Mouse (Mus musculus): ENCODE measurements around the gene Rufy2. TPM values are rescaled to one million over a fixed set of nuclear protein-coding genes. Genes with fewer than 3 reads are reported as not detected.
A peak's percentile ranks its signal among the peaks of the same experiment; 100 is the strongest.

Rufy2 gene
- polyA plus RNA-seq, 1 experiment from 2014 or later = 61.2 TPM

DNA sequence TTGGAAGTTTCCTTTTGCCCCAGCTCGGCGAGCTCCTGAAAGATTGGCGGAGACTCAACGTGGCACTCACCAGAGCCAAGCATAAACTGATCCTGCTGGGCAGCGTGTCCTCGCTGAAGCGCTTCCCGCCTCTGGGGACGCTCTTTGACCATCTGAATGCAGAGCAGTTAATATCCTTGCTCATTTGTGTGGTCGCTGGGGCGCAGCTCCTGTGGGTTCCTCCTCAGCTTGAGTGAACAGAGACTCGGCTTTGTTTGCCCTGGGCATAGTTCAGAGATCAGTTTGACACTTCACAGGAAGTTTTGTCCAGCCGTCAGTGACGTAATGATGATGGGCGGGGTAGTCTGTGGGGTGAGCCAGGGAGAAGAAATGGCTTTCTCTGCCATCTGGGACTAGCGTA is 8.2 kb upstream of the Rufy2 start:
- H3K4me3 ChIP-seq (ENCODE audit: low read depth, low read length) = no peak overlapping the region
- H3K9ac ChIP-seq (ENCODE audit: low read depth, low read length) = no peak overlapping the region
- no peak overlapping the region for H3K4me2 ChIP-seq (ENCODE audit: low read length)
- 65% methylated on average over 16 of the region's 16 CpGs for WGBS
- no peak for ATAC-seq
- H3K27ac ChIP-seq (ENCODE audit: low read length) = no peak overlapping the region
- no peaks in the 10 kb centered on the region for H3K27me3 ChIP-seq (ENCODE audit: control insufficient read depth, insufficient read depth, low read depth, low read length)
- no peaks in the 10 kb centered on the region for H3K9me3 ChIP-seq (replicated peaks; ENCODE audit: control insufficient read depth, low read length, poor library complexity, severe bottlenecking)
- no peaks in the 10 kb centered on the region for H3K4me1 ChIP-seq (ENCODE audit: control insufficient read depth, insufficient read depth, low read length)
- peaks cover 3% of the 10 kb centered on the region; the same call in 1 of the 2 replicates for H3K36me3 ChIP-seq (ENCODE audit: control insufficient read depth, insufficient read depth, low read length)

DNA sequence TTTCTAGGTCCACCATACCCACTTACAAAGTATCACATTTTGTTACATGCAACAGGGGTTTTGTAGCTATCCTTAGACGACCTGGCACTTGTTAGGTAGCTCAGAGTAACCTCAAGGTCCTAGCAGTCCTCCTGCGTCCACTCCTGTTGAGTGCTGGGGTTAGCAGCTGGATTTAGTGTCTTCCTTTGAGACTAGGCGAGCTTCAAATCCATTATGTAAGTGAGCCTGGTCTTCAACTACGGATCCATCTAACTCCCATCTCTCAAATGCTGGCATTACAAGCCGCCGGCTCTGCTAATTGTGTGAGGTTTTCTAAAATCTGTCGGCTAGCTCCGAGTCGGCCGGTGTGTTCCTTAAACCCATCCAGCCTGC is 370 bp upstream of the Rufy2 start:
- Histone ChIP-seq H3K4me3 (ENCODE audit: low read depth, low read length) (peak overlapping the region; percentile 96), H3K9ac (ENCODE audit: low read depth, low read length) (peak overlapping the region; percentile 97), H3K9me3 (replicated peaks; ENCODE audit: control insufficient read depth, low read length, poor library complexity, severe bottlenecking) (no peaks in the 10 kb centered on the region), H3K27ac (ENCODE audit: low read length) (peak overlapping the region; percentile 93), H3K36me3 (ENCODE audit: control insufficient read depth, insufficient read depth, low read length) (peaks cover 7% of the 10 kb centered on the region), H3K4me1 (ENCODE audit: control insufficient read depth, insufficient read depth, low read length) (peaks cover 10% of the 10 kb centered on the region), H3K27me3 (ENCODE audit: control insufficient read depth, insufficient read depth, low read depth, low read length) (no peaks in the 10 kb centered on the region), H3K4me2 (ENCODE audit: low read length) (peak overlapping the region; percentile 58)
- no peak; the same call in 1 of the 2 replicates for ATAC-seq
- WGBS = 6% methylated on average over 10 of the region's 10 CpGs

DNA sequence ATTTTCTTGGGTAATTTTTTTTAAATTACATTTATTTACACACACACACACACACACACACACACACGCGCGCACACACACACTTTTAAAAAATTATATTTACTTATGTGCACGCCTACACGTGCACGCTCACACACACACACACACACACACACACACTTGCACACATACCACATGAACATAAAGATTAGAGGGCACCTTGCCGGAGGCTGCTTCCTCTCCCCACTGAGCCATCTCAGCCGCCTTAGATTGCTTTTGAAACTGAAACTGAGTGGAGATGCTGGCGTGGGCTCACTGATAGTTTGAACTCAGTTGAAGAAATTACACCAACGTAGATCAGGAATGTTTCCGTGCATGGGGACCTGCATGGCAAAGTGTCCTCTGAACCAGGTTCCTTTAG is 4.0 kb downstream of the Rufy2 start:
- no peak for ATAC-seq
- H3K27ac ChIP-seq (ENCODE audit: low read length) = no peak overlapping the region
- H3K36me3 ChIP-seq (ENCODE audit: control insufficient read depth, insufficient read depth, low read length) = peaks cover 22% of the 10 kb centered on the region
- peaks cover 12% of the 10 kb centered on the region for H3K4me1 ChIP-seq (ENCODE audit: control insufficient read depth, insufficient read depth, low read length)
- H3K27me3 ChIP-seq (ENCODE audit: control insufficient read depth, insufficient read depth, low read depth, low read length) = no peaks in the 10 kb centered on the region
- H3K4me3 ChIP-seq (ENCODE audit: low read depth, low read length) = no peak overlapping the region
- H3K9ac ChIP-seq (ENCODE audit: low read depth, low read length) = no peak overlapping the region
- 96% methylated on average over 11 of the region's 11 CpGs for WGBS
- no peaks in the 10 kb centered on the region for H3K9me3 ChIP-seq (replicated peaks; ENCODE audit: control insufficient read depth, low read length, poor library complexity, severe bottlenecking)
- no peak overlapping the region for H3K4me2 ChIP-seq (ENCODE audit: low read length)

DNA sequence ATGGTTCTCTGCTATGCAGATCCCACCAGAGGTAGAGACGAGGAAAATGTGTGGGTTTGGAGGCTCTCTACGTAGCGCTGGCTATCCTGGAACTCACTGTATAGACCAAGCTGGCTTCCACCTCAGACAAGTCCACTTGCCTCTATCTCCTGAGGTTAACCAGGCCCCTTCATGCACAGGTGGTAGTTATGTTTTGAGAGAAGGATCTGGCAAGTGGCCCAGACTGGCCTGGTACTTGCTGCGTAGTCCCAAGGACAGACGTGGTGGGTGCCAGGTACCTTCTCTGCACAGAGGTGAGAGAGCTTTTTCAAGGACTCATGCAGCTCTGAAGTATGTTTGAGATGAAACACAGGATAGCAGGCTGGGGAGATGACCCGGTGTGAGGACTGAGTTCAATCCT is 4.5 kb downstream of the Rufy2 start:
- H3K36me3 ChIP-seq (ENCODE audit: control insufficient read depth, insufficient read depth, low read length) = peaks cover 22% of the 10 kb centered on the region
- ATAC-seq = no peak

DNA sequence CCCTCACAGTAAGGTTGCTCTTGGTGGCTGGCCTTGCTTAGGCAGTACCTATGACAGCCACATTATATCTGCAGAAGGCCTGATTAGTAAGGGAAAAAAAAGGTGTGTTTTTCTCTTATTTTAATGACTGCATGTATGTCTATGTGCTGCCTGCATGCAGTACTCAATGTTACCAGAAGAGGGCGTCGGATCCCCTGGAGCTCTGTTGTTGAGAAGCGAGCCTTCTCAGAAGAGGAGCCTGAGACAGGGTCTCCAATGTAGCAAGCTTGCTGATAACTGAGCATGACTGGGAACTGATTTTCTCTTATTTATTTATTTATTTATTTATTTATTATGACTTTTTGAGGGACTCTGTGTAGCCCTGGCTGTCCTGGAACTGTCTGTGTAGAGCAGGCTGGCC is 7.3 kb downstream of the Rufy2 start:
- H3K9ac ChIP-seq (ENCODE audit: low read depth, low read length) = no peak overlapping the region
- no peaks in the 10 kb centered on the region for H3K27me3 ChIP-seq (ENCODE audit: control insufficient read depth, insufficient read depth, low read depth, low read length)
- no peaks in the 10 kb centered on the region for H3K9me3 ChIP-seq (replicated peaks; ENCODE audit: control insufficient read depth, low read length, poor library complexity, severe bottlenecking)
- no peak for ATAC-seq
- H3K4me2 ChIP-seq (ENCODE audit: low read length) = no peak overlapping the region
- 26% methylated on average over 3 of the region's 3 CpGs for WGBS
- H3K4me1 ChIP-seq (ENCODE audit: control insufficient read depth, insufficient read depth, low read length) = 0 out of 2 replicates have a peak, but pooled peaks cover 2% of the 10 kb centered on the region
- peaks cover 32% of the 10 kb centered on the region for H3K36me3 ChIP-seq (ENCODE audit: control insufficient read depth, insufficient read depth, low read length)
- no peak overlapping the region for H3K4me3 ChIP-seq (ENCODE audit: low read depth, low read length)
- no peak overlapping the region for H3K27ac ChIP-seq (ENCODE audit: low read length)

More for the DNA sequence above, 4.5 kb downstream of the Rufy2 start:
- H3K9me3 ChIP-seq (replicated peaks; ENCODE audit: control insufficient read depth, low read length, poor library complexity, severe bottlenecking) = no peaks in the 10 kb centered on the region
- H3K27ac ChIP-seq (ENCODE audit: low read length) = no peak overlapping the region
- H3K4me1 ChIP-seq (ENCODE audit: control insufficient read depth, insufficient read depth, low read length) = peaks cover 12% of the 10 kb centered on the region
- H3K27me3 ChIP-seq (ENCODE audit: control insufficient read depth, insufficient read depth, low read depth, low read length) = no peaks in the 10 kb centered on the region
- H3K4me2 ChIP-seq (ENCODE audit: low read length) = no peak overlapping the region
- 94% methylated on average over 6 of the region's 6 CpGs for WGBS
- no peak overlapping the region for H3K4me3 ChIP-seq (ENCODE audit: low read depth, low read length)
- H3K9ac ChIP-seq (ENCODE audit: low read depth, low read length) = no peak overlapping the region

DNA sequence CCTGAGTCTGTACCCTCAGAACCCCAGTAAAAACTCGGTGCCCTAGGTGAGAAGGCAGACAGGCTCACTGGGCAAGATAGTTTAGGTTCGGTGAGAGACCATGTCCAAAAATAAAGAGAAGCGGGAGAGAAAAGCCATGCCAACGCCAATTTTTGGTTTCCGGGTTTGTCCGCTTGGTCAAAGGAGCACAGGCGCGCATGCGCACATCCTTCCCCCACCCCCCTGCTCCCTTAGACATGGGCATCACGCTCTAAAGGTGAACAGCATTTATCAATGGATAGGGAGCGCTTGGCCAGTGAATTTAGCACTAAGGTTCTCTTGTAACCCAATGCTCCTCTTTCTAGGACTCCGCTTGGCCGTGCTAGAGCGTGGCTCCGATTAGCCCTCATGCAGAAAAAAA is 10.6 kb downstream of the Rufy2 start:
- no peaks in the 10 kb centered on the region for H3K9me3 ChIP-seq (replicated peaks; ENCODE audit: control insufficient read depth, low read length, poor library complexity, severe bottlenecking)
- WGBS = 95% methylated on average over 15 of the region's 15 CpGs
- no peak overlapping the region for H3K27ac ChIP-seq (ENCODE audit: low read length)
- no peak overlapping the region for H3K9ac ChIP-seq (ENCODE audit: low read depth, low read length)
- H3K36me3 ChIP-seq (ENCODE audit: control insufficient read depth, insufficient read depth, low read length) = peaks cover 38% of the 10 kb centered on the region
- no peaks in the 10 kb centered on the region for H3K27me3 ChIP-seq (ENCODE audit: control insufficient read depth, insufficient read depth, low read depth, low read length)
- 0 out of 2 replicates have a peak, but pooled peaks cover 2% of the 10 kb centered on the region for H3K4me1 ChIP-seq (ENCODE audit: control insufficient read depth, insufficient read depth, low read length)
- no peak overlapping the region for H3K4me2 ChIP-seq (ENCODE audit: low read length)
- ATAC-seq = no peak
- H3K4me3 ChIP-seq (ENCODE audit: low read depth, low read length) = no peak overlapping the region

DNA sequence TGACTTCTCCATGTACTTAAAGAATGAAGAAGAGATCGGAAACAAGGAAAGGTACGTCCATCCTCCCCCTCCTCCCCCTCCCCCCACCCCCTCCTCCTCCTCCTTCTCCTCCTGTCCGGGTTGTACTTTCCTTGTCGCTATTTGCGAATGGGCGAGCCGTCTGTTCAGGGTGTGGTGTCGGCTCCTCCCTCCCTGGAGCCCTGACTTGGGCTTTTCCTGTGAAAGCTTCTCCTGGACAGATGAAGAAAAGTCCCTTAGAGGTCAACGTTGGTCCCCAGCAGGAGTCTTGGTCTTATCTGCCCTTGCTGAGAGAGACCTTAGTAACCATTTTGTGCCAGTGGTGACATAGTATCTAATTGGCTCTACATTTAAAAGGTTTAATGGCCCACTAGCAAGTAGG is 14.0 kb downstream of the Rufy2 start:
- no peaks in the 10 kb centered on the region for H3K4me1 ChIP-seq (ENCODE audit: control insufficient read depth, insufficient read depth, low read length)
- no peak overlapping the region for H3K9ac ChIP-seq (ENCODE audit: low read depth, low read length)
- H3K9me3 ChIP-seq (replicated peaks; ENCODE audit: control insufficient read depth, low read length, poor library complexity, severe bottlenecking) = no peaks in the 10 kb centered on the region
- no peak overlapping the region for H3K4me2 ChIP-seq (ENCODE audit: low read length)
- no peaks in the 10 kb centered on the region for H3K27me3 ChIP-seq (ENCODE audit: control insufficient read depth, insufficient read depth, low read depth, low read length)
- H3K27ac ChIP-seq (ENCODE audit: low read length) = no peak overlapping the region
- no peak for ATAC-seq
- H3K4me3 ChIP-seq (ENCODE audit: low read depth, low read length) = no peak overlapping the region
- peaks cover 47% of the 10 kb centered on the region for H3K36me3 ChIP-seq (ENCODE audit: control insufficient read depth, insufficient read depth, low read length)
- WGBS = 87% methylated on average over 4 of the region's 9 CpGs

DNA sequence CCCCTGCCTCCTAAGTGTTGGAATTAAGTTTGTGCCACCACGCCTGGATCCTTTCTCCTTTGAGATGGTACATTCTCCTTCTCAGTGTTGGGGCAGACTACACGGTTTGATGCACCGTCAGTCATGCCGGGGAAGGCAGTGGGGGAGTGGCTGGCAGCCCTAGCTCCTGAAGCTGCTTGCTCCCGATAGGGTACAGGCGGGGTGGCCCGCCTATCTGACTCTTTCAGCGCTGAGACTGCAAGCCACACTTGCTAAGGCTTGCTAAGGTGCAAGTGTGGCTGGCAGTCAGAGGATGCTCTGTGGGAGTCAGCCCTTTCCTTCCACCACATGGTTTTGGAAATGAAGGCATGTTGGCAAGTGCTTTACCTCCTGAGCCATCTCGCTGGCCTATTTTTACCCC is 20.6 kb downstream of the Rufy2 start:
- Histone ChIP-seq H3K36me3 (ENCODE audit: control insufficient read depth, insufficient read depth, low read length) (peaks cover 45% of the 10 kb centered on the region), H3K4me3 (ENCODE audit: low read depth, low read length) (no peak overlapping the region), H3K27me3 (ENCODE audit: control insufficient read depth, insufficient read depth, low read depth, low read length) (no peaks in the 10 kb centered on the region), H3K4me1 (ENCODE audit: control insufficient read depth, insufficient read depth, low read length) (no peaks in the 10 kb centered on the region), H3K4me2 (ENCODE audit: low read length) (no peak overlapping the region), H3K27ac (ENCODE audit: low read length) (no peak overlapping the region), H3K9me3 (replicated peaks; ENCODE audit: control insufficient read depth, low read length, poor library complexity, severe bottlenecking) (no peaks in the 10 kb centered on the region), H3K9ac (ENCODE audit: low read depth, low read length) (no peak overlapping the region)
- WGBS = 61% methylated on average over 9 of the region's 9 CpGs
- no peak for ATAC-seq

DNA sequence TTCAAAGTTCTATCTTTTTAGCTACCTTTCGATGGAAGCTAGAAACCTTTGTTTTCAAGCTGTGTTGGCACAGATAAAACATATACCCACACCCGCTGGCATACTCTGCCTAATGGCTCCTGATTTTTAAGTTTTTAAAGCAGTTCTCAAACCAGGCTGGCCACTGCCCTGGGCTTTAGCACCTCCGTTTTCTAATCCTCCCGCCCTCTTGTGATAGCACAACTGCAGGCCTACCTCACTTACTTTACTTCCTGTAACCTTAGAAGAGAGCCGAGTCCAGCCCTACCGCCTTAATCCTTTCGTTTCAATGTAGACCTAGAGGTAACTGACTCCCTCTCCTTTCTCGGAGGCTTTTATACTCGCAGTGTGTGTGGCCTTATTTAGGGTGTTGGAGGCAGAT is 23.2 kb downstream of the Rufy2 start:
- H3K9me3 ChIP-seq (replicated peaks; ENCODE audit: control insufficient read depth, low read length, poor library complexity, severe bottlenecking) = no peaks in the 10 kb centered on the region
- no peak overlapping the region for H3K9ac ChIP-seq (ENCODE audit: low read depth, low read length)
- H3K4me3 ChIP-seq (ENCODE audit: low read depth, low read length) = no peak overlapping the region
- H3K4me1 ChIP-seq (ENCODE audit: control insufficient read depth, insufficient read depth, low read length) = no peaks in the 10 kb centered on the region
- H3K4me2 ChIP-seq (ENCODE audit: low read length) = no peak overlapping the region
- H3K27ac ChIP-seq (ENCODE audit: low read length) = no peak overlapping the region
- no peak for ATAC-seq
- peaks cover 35% of the 10 kb centered on the region for H3K36me3 ChIP-seq (ENCODE audit: control insufficient read depth, insufficient read depth, low read length)
- 80% methylated on average over 9 of the region's 9 CpGs for WGBS
- no peaks in the 10 kb centered on the region for H3K27me3 ChIP-seq (ENCODE audit: control insufficient read depth, insufficient read depth, low read depth, low read length)

DNA sequence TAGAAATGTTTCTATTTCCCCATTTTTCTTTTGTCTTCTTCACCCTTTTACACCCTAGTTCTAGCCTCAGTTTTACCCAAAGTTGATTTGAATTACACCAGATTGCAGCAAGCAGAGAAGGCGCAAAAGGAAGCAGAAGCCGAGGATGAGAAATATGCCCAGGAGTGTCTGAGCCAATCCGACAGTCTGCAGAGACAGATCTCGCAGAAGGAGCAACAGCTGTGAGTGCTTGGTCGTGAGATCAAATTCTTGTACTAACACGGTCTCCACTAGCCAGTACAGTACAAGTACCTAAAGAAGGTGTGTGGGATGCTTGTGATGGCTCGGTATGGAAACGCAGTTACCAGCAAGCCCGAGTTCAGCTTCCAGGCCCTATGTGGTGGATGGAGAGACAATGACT is 24.5 kb downstream of the Rufy2 start:
- no peak overlapping the region for H3K4me3 ChIP-seq (ENCODE audit: low read depth, low read length)
- no peak overlapping the region for H3K27ac ChIP-seq (ENCODE audit: low read length)
- WGBS = 92% methylated on average over 9 of the region's 9 CpGs
- ATAC-seq = no peak
- no peaks in the 10 kb centered on the region for H3K9me3 ChIP-seq (replicated peaks; ENCODE audit: control insufficient read depth, low read length, poor library complexity, severe bottlenecking)
- no peak overlapping the region for H3K4me2 ChIP-seq (ENCODE audit: low read length)
- H3K4me1 ChIP-seq (ENCODE audit: control insufficient read depth, insufficient read depth, low read length) = no peaks in the 10 kb centered on the region
- no peaks in the 10 kb centered on the region for H3K27me3 ChIP-seq (ENCODE audit: control insufficient read depth, insufficient read depth, low read depth, low read length)
- no peak overlapping the region for H3K9ac ChIP-seq (ENCODE audit: low read depth, low read length)
- H3K36me3 ChIP-seq (ENCODE audit: control insufficient read depth, insufficient read depth, low read length) = peaks cover 35% of the 10 kb centered on the region

Data from midbrain, embryonic 16.5 days (tissue).